Mouse (Mus musculus): ENCODE measurements around the gene Cngb1.

GRCm38 (mm10) chr8:95348356-95348755 lies 42.0 kb upstream of the Cngb1 start:
- TF ChIP-seq POLR2A (IDR thresholded peaks at IDR 0.05; ENCODE audit: borderline replicate concordance, low read depth, low read length), result no peak
- TF ChIP-seq CTCF (IDR thresholded peaks at IDR 0.05; ENCODE audit: low read depth, low read length), result no peak

Data from bone marrow macrophage, adult 2 months (primary cell).